Mouse (Mus musculus) ES-CJ7 (cell line): ENCODE data around the gene Fgfr1op2.

ENCODE experiments used
- DNase-seq: peaks from one replicate; pipeline ENCODE4 v3.0.0; 2011; ENCODE audit warnings: low read depth, low spot score

Gene Fgfr1op2

GRCm38 (mm10) chr6:146642276-146643183, 65.5 kb downstream of the Fgfr1op2 start, which contains the start of the genes Med21 and Tm7sf3:
Gene Med21 (plus strand): TSS chr6:146642547.
Gene Tm7sf3 (minus strand): TSS chr6:146642824.
- peak; percentile 99 for DNase-seq

- DNase-seq: peak; percentile 65
These were observed 66.2 kb downstream of the Fgfr1op2 start for GRCm38 (mm10) chr6:146643184-146643570.
